Mouse (Mus musculus) liver, embryonic 16.5 days (tissue): ENCODE results near the gene Rnaset2a. TPM values are rescaled to one million over a fixed set of nuclear protein-coding genes. Genes with fewer than 3 reads are reported as not detected.
"Not testable (repeated sequence)": the region's sequence is repeated elsewhere in the genome, so short reads cannot be mapped to it uniquely, and the experiment has no call there.

ENCODE experiments used
- ATAC-seq: fragments of 200-750 bp; cut with Nextera tagmentation; 2 replicates; pipeline ENCODE4 v1.8.0; 2017; ENCODE audit warnings: low read depth, mild to moderate bottlenecking, moderate number of reproducible peaks, moderate library complexity
- H3K27ac ChIP-seq: fragments of 300-500 bp; sonication (generic); 2 replicates; pipeline ENCODE4 v1.5.1; 2014; ENCODE audit warnings: mild to moderate bottlenecking, low read length
- H3K27me3 ChIP-seq: fragments of 300-500 bp; sonication (generic); 2 replicates; pipeline ENCODE4 v1.6.1; 2014; ENCODE audit warnings: low read depth, low read length, mixed read lengths; ENCODE audit not compliant: control insufficient read depth, insufficient read depth
- H3K36me3 ChIP-seq: fragments of 300-500 bp; sonication (generic); 2 replicates; pipeline ENCODE4 v1.6.1; 2014; ENCODE audit warnings: mild to moderate bottlenecking; ENCODE audit not compliant: control insufficient read depth, insufficient read depth
- H3K4me1 ChIP-seq: fragments of 300-500 bp; sonication (generic); 2 replicates; pipeline ENCODE4 v1.6.1; 2014; ENCODE audit warnings: low read depth, low read length, mixed read lengths; ENCODE audit not compliant: control insufficient read depth
- H3K4me2 ChIP-seq: fragments of 300-500 bp; sonication (generic); 2 replicates; pipeline ENCODE4 v1.6.1; 2014; ENCODE audit warnings: low read depth, low read length, mixed read lengths
- H3K4me3 ChIP-seq: fragments of 300-500 bp; sonication (generic); 2 replicates; pipeline ENCODE4 v1.5.1; 2014; ENCODE audit warnings: low read depth, mild to moderate bottlenecking, low read length
- H3K9ac ChIP-seq: fragments of 300-500 bp; sonication (generic); 2 replicates; pipeline ENCODE4 v1.6.1; 2014; ENCODE audit warnings: low read depth, low read length
- H3K9me3 ChIP-seq: fragments of 300-500 bp; sonication (generic); replicated peaks from 2 replicates; pipeline ENCODE4 v1.6.1; 2016; ENCODE audit warnings: low read length; ENCODE audit not compliant: control insufficient read depth
- WGBS: fragments of 180-500 bp; shearing (Covaris S2); extraction: QIAGEN DNeasy Blood & Tissue Kit; methylation state at CpG from one replicate; pipeline ENCODE4 v1.1.7; 2014; ENCODE audit not compliant: insufficient replicate concordance; 5-methylcytosine and 5-hydroxymethylcytosine counted together
- polyA plus RNA-seq: library from polyadenylated mRNA; unstranded; fragments of >200 nt; fragmentation: Nextera tagmentation; extraction: Ambion mirVana; gene quantifications from 2 replicates; pipeline ENCODE4 v1.2.1, GENCODE M21; 2015

The Rnaset2a gene
- polyA plus RNA-seq, 1 experiment from 2014 or later = 17.2 TPM

GRCm38 (mm10) chr17:8069847-8070246 is 78.0 kb downstream of the Rnaset2a start:
- not testable (repeated sequence) for H3K36me3 ChIP-seq, H3K4me1 ChIP-seq, H3K27me3 ChIP-seq, ATAC-seq, H3K27ac ChIP-seq, H3K4me2 ChIP-seq, H3K4me3 ChIP-seq, H3K9me3 ChIP-seq, H3K9ac ChIP-seq
- 56% methylated on average over 1 of the region's 2 CpGs for WGBS

Other genes starting within 250 kb of the Rnaset2a start
- 2.4 and 2.7 TPM in 2 replicates for gene Tagap, start 222.1 kb downstream of the Rnaset2a start, polyA plus RNA-seq
- gene Rsph3a, start 202.5 kb downstream of the Rnaset2a start, polyA plus RNA-seq = 14.0 and 14.3 TPM in 2 replicates
- not detected in 2 replicates for gene Gm49673, start 309 bp downstream of the Rnaset2a start, polyA plus RNA-seq
- gene Fgfr1op, start 17.4 kb upstream of the Rnaset2a start, polyA plus RNA-seq = 9.3 and 9.9 TPM in 2 replicates
- 0.08 and 0.11 TPM in 2 replicates for gene Ccr6, start 87.9 kb upstream of the Rnaset2a start, polyA plus RNA-seq
- gene Mpc1, start 134.8 kb upstream of the Rnaset2a start, polyA plus RNA-seq = 168 and 173 TPM in 2 replicates
- 44.5 and 47.4 TPM in 2 replicates for gene Sft2d1, start 163.0 kb upstream of the Rnaset2a start, polyA plus RNA-seq
- 0.07 TPM in 1 of 2 replicates, not detected in the other for gene Prr18, start 189.4 kb upstream of the Rnaset2a start, polyA plus RNA-seq
- gene T2, start 207.9 kb upstream of the Rnaset2a start, polyA plus RNA-seq = not detected in 2 replicates